Mouse (Mus musculus) forebrain, embryonic 12.5 days (tissue): ENCODE measurements around the gene Eloa. TPM values are rescaled to one million over a fixed set of nuclear protein-coding genes. Genes with fewer than 3 reads are reported as not detected.
A peak's percentile ranks its signal among the peaks of the same experiment; 100 is the strongest.

ENCODE experiments used
- ATAC-seq: fragments of 200-750 bp; cut with Nextera tagmentation; 2 replicates; pipeline ENCODE4 v1.8.0; 2017; ENCODE audit warnings: moderate TSS enrichment; ENCODE audit not compliant: low FRiP score
- H3K27ac ChIP-seq: fragments of 300-500 bp; sonication (generic); 2 replicates; pipeline ENCODE4 v1.5.1; 2016; ENCODE audit warnings: mild to moderate bottlenecking
- H3K27me3 ChIP-seq: fragments of 300-500 bp; sonication (generic); 2 replicates; pipeline ENCODE4 v1.6.1; 2016; ENCODE audit warnings: mild to moderate bottlenecking
- H3K36me3 ChIP-seq: fragments of 300-500 bp; sonication (generic); replicated peaks from 2 replicates; pipeline ENCODE4 v1.6.1; 2016; ENCODE audit warnings: mild to moderate bottlenecking
- H3K4me1 ChIP-seq: fragments of 300-500 bp; sonication (generic); 2 replicates; pipeline ENCODE4 v1.6.1; 2016
- H3K4me2 ChIP-seq: fragments of 300-500 bp; sonication (generic); 2 replicates; pipeline ENCODE4 v1.6.1; 2016; ENCODE audit warnings: mild to moderate bottlenecking, moderate library complexity
- H3K4me3 ChIP-seq: fragments of 300-500 bp; sonication (generic); replicated peaks from 2 replicates; pipeline ENCODE4 v1.5.1; 2016; ENCODE audit warnings: mild to moderate bottlenecking
- H3K9ac ChIP-seq: fragments of 300-500 bp; sonication (generic); 2 replicates; pipeline ENCODE4 v1.6.1; 2016; ENCODE audit warnings: mild to moderate bottlenecking
- H3K9me3 ChIP-seq: fragments of 300-500 bp; sonication (generic); 2 replicates; pipeline ENCODE4 v1.6.1; 2016
- WGBS: fragments of 180-500 bp; shearing (Covaris S2); methylation state at CpG from one replicate; pipeline ENCODE4 v1.1.7; 2016; 5-methylcytosine and 5-hydroxymethylcytosine counted together
- polyA plus RNA-seq: library from polyadenylated mRNA; unstranded; fragments of >200 nt; fragmentation: Nextera tagmentation; extraction: Ambion mirVana; gene quantifications from 2 replicates; pipeline ENCODE4 v1.2.1, GENCODE M21; 2016

Gene Eloa
- polyA plus RNA-seq, 1 experiment from 2014 or later = 34.2 TPM

DNA sequence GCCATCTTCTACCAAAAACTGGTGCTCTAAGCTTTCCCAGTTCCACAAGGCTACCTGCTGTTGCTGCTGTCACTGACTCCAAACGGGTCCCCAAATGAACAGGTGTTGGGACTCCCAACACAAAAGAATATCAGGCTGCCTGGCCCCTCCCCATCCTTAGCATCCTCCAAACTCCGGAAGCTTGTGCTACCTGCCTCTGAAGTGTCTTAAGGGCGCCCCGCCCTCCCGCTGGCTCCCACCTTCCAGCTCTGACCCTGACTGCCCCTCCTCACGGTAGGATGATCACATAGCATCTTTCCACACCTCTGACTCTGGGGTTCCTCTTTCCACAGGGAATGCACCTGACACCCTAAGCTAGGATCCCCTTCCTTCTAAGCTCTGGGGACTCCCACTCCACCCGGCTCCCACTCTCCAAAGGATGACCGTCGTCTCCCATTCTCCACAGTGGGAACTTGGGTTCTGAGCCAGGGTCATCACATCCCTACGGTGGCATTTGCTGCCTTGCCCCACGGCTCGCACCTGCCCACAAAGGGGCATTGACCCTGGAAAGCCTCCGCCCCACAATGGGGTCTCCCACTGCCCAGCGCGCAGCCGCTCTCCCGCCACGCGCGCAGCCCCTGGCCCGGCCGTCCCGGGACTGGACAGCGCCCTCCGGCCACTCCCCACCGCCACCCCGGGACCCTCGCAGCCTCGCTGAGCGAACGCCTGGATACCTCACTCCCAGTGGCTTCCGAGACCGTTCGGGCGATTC, 49.6 kb downstream of the Eloa start:
- Histone ChIP-seq H3K27me3 (no peaks in the 10 kb centered on the region), H3K4me3 (peak overlapping the region; percentile 99), H3K4me2 (peak overlapping the region; percentile 98), H3K27ac (peak overlapping the region; percentile 75), H3K4me1 (peaks cover 32% of the 10 kb centered on the region), H3K9ac (peak overlapping the region; percentile 94), H3K36me3 (peaks cover 68% of the 10 kb centered on the region), H3K9me3 (no peaks in the 10 kb centered on the region)
- ATAC-seq = peak; percentile 66
- 2% methylated on average over 35 of the region's 35 CpGs for WGBS

DNA sequence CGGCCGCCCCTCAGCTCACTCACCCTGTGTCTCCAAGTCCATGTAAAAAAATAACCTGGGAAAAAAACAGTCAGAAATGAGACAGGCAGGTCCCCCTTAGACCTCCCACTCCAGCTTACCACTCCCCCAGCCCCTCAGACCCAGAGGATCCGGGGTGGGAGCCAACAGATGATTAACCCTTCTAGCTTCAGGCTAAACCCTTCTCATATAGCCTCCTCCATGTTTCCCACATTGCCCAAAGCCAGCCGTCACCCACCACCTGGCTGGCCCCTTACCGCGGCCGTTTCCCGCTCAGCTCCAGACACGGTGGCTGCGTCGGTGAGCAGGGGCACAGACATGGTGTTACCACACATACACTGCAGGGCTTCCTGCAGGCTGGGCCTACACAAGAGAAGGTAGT, 51.0 kb downstream of the Eloa start:
- Histone ChIP-seq H3K4me3 (no peak overlapping the region), H3K9ac (no peak overlapping the region), H3K4me1 (peaks cover 32% of the 10 kb centered on the region), H3K27me3 (no peaks in the 10 kb centered on the region; the same call in 1 of the 2 replicates), H3K4me2 (peak overlapping the region; percentile 98; the same call in 1 of the 2 replicates), H3K9me3 (no peaks in the 10 kb centered on the region), H3K36me3 (peaks cover 67% of the 10 kb centered on the region), H3K27ac (no peak overlapping the region)
- WGBS = 92% methylated on average over 11 of the region's 11 CpGs
- no peak for ATAC-seq

DNA sequence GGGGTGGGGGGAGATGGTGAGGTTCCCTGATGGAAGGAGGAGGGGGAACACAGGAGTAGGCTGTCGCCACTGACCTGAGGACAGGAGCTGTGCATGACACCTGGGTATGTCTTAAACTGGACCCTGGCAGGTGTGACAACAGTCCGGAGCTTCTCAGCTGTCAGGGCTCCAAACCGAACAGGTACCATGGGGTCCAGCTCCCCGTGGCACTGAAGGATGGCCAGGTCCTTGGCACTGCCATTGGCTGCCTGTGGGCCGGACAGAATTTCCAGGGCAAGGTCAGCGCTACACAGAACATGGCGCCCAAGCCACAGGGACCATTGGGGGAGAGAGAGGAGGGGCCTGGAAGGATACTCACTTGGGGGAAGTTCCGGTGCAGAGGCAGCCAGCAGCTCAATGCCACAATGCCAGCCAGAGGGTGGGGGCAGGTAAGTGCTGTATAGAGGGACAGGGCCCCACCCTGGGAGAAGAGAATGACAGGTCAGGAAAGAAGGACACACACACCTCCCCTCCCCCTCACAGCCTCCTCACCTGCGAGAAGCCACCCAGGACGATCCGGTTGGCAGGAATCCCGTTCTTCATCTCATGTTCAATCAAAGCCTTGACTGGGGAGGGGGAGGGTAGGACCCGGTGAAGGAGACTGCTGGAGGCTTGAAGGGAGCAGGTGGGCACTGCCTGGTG, 52.4 kb downstream of the Eloa start:
- Histone ChIP-seq H3K27me3 (no peaks in the 10 kb centered on the region; the same call in 1 of the 2 replicates), H3K4me2 (no peak overlapping the region), H3K4me3 (no peak overlapping the region), H3K27ac (no peak overlapping the region), H3K4me1 (peaks cover 41% of the 10 kb centered on the region), H3K9me3 (no peaks in the 10 kb centered on the region), H3K36me3 (peaks cover 53% of the 10 kb centered on the region), H3K9ac (no peak overlapping the region)
- ATAC-seq = no peak
- WGBS = 93% methylated on average over 13 of the region's 13 CpGs

DNA sequence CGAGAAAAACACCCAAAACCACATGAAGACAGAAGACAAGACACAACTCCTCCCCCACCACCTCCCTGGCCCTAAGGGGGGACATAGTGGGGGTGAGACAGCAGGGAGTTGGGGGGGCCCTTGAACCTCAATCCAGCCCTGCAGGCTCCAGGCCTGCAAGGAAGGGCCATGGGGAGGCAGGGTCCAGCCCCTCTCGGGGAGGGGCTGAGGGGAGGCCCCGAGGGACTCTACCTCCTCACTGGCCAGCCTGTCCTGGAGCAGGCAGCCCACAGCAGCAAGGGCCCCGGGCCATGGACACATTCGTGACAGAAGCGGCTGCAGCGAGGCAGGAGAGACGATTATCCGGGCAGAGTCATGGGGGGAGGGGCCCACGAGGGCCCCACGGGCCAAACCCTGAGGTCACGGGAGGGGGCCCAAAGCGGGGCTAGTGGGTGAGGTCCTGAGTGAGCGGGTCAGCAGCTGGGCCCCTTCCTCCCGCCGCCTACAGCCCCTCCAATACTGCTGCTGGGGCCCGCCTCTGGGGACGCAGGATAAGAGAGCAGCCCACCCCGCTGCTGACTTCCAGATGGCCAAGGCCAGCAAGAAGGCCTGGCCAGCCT, 53.2 kb downstream of the Eloa start:
- H3K9me3 ChIP-seq = no peaks in the 10 kb centered on the region
- peaks cover 51% of the 10 kb centered on the region for H3K36me3 ChIP-seq
- peaks cover 45% of the 10 kb centered on the region for H3K4me1 ChIP-seq
- H3K27me3 ChIP-seq = no peaks in the 10 kb centered on the region; the same call in 1 of the 2 replicates
- WGBS = 78% methylated on average over 19 of the region's 19 CpGs
- no peak overlapping the region for H3K9ac ChIP-seq
- 0 out of 2 replicates have a peak overlapping the region, but pooled peaks have one; percentile 19 for H3K27ac ChIP-seq
- ATAC-seq = no peak
- no peak overlapping the region for H3K4me3 ChIP-seq
- no peak overlapping the region for H3K4me2 ChIP-seq

DNA sequence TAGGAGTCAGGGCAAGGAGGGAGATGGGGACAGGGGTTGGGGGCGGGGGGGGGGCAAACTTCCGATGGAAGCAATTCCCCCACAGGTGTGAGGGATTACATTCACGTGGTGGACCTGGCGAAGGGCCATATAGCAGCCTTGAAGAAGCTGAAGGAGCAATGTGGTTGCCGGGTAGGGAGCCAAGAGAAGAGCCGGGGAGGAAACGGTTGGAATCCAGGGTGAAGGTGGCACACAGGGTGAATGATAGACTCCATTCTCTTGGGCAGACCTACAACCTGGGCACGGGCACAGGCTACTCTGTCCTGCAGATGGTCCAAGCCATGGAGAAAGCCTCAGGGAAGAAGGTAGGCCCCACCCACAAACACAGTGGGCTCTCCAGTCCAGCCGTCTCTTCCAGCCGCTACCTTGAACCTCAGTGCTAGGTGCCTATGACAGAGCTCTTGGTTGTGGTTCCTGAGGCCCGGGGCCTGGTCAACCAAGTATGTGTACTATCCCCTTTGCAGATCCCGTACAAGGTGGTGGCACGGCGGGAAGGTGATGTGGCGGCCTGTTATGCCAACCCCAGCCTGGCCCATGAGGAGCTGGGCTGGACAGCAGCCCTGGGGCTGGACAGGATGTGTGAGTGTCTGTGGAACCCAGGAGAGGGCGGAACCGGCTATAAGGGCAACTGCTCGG, 54.3 kb downstream of the Eloa start:
- H3K27ac ChIP-seq = no peak overlapping the region
- no peaks in the 10 kb centered on the region for H3K9me3 ChIP-seq
- H3K4me1 ChIP-seq = peaks cover 47% of the 10 kb centered on the region
- ATAC-seq = no peak
- no peak overlapping the region for H3K4me2 ChIP-seq
- H3K36me3 ChIP-seq = peaks cover 51% of the 10 kb centered on the region
- no peak overlapping the region for H3K9ac ChIP-seq
- WGBS = 91% methylated on average over 18 of the region's 18 CpGs
- H3K27me3 ChIP-seq = no peaks in the 10 kb centered on the region; the same call in 1 of the 2 replicates
- H3K4me3 ChIP-seq = no peak overlapping the region

DNA sequence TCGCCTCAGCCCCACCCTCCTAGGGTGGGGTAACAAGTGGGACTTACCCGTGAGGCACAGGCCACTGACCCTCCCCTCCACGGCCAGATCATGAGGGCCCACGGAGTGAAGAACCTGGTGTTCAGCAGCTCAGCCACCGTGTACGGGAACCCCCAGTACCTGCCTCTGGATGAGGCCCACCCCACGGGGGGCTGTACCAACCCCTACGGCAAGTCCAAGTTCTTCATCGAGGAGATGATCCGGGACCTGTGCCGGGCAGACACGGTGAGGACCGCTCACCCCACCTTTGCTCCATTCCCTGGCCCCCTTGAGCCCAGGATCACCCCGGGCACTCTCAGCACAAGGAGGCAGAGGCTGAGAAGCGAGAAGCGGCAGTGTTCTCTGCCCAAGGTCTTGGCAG, 55.3 kb downstream of the Eloa start:
- H3K27ac ChIP-seq = no peak overlapping the region
- no peak overlapping the region; the same call in 1 of the 2 replicates for H3K4me3 ChIP-seq
- WGBS = 93% methylated on average over 16 of the region's 16 CpGs
- no peak overlapping the region for H3K9ac ChIP-seq
- H3K36me3 ChIP-seq = peaks cover 54% of the 10 kb centered on the region
- no peak for ATAC-seq
- H3K9me3 ChIP-seq = no peaks in the 10 kb centered on the region
- peaks cover 40% of the 10 kb centered on the region for H3K4me1 ChIP-seq
- H3K27me3 ChIP-seq = no peaks in the 10 kb centered on the region; the same call in 1 of the 2 replicates
- no peak overlapping the region for H3K4me2 ChIP-seq

DNA sequence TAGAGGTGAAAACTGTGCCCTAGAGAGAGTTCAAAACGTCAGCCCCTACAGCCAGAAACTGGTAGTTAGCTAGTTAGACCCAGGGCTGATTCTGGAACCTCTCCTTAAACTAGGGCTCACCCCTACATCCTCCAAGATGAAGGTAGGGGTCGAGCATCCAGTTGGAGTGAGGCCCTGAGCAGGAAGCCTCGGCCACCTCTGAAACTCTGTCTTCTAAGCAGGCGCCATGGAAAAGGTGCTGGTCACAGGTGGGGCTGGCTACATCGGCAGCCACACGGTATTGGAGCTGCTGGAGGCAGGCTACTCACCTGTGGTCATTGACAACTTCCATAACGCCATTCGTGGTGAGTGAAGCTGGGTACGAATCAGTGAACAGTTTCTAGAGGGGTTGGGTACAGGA, 56.5 kb downstream of the Eloa start:
- H3K4me3 ChIP-seq = no peak overlapping the region
- no peak overlapping the region for H3K27ac ChIP-seq
- peaks cover 47% of the 10 kb centered on the region for H3K36me3 ChIP-seq
- ATAC-seq = no peak
- 85% methylated on average over 9 of the region's 9 CpGs for WGBS
- H3K27me3 ChIP-seq = no peaks in the 10 kb centered on the region; the same call in 1 of the 2 replicates
- no peak overlapping the region for H3K9ac ChIP-seq
- peaks cover 29% of the 10 kb centered on the region for H3K4me1 ChIP-seq
- H3K9me3 ChIP-seq = no peaks in the 10 kb centered on the region
- H3K4me2 ChIP-seq = peak overlapping the region; percentile 94; the same call in 1 of the 2 replicates

DNA sequence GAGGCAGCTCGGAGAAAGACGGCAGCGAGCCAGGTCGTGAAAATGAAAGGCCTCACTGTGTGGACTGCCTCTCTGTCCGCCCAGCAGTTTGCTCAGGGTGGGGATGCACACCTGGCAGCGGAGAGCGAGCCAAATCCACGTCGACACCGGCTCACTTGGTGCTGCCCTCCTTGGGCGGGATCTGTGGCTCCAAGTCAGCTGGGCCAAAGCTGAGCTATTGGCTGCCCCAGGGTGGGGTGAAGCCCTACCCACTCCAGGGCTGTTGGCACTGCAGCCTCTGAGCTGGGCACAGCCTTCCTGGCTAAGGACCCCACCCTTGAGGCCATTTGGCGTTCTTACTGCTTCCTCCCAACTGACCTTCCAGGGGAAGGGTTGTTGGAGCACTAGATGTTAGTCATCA, 57.1 kb downstream of the Eloa start:
- H3K9me3 ChIP-seq = no peaks in the 10 kb centered on the region
- H3K27ac ChIP-seq = no peak overlapping the region
- peak overlapping the region; percentile 86 for H3K9ac ChIP-seq
- H3K27me3 ChIP-seq = no peaks in the 10 kb centered on the region; the same call in 1 of the 2 replicates
- ATAC-seq = no peak
- H3K4me3 ChIP-seq = peak overlapping the region; percentile 72
- H3K4me2 ChIP-seq = peak overlapping the region; percentile 94
- 6% methylated on average over 12 of the region's 12 CpGs for WGBS
- H3K4me1 ChIP-seq = peaks cover 26% of the 10 kb centered on the region
- peaks cover 47% of the 10 kb centered on the region for H3K36me3 ChIP-seq

DNA sequence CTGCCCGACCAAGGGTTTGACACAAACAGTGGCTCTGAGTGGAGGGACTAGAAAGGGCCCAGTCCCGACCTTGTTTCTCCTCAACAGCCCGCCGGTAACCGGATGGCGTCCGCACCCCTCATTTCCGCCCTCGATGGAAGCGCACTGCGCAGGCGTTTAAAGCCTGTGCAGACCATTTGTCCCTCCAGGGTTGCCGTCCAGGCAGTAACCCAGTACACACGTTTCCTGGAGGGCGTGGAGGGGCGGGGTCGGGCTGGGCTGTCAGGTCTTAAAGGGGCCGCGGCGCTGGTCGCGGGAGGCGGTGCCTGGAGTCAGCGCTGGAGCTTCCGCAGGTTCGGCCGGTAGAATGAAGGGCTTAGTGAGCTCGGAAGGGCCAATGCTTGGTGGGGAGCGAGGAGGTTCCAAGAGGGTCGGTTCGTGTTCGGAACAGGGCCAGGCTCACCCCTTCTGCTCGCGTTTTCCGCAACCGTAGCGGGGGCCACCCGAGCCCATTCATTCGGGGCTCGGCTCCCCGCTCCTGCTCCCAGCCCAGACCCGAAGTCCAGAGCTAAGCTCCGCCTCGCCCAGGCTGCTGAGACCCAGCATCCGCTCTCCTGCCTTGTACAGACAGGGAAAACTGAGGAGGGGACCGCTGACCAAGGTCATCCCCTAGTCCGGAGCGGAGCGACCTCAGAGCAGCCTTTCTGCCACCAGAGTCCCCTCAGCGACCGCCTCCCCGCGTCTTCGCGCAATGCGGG, 57.9 kb downstream of the Eloa start, which contains the start of gene Gale:
Gene Gale (plus strand): TSS at position 271 of the 737 bp plus-strand sequence.
- peak within 1 kb of the TSS; percentile 89 for H3K27ac ChIP-seq
- H3K9ac ChIP-seq = peak within 1 kb of the TSS; percentile 86
- peaks cover 42% of the 10 kb centered on the region for H3K36me3 ChIP-seq
- no peaks in the 10 kb centered on the region for H3K9me3 ChIP-seq
- H3K4me3 ChIP-seq = peak within 1 kb of the TSS; percentile 72
- H3K27me3 ChIP-seq = no peaks in the 10 kb centered on the region; the same call in 1 of the 2 replicates
- peak; percentile 95 for ATAC-seq
- peaks cover 25% of the 10 kb centered on the region for H3K4me1 ChIP-seq
- WGBS = under 1% methylated on average over 56 of the region's 56 CpGs
- peak within 1 kb of the TSS; percentile 94 for H3K4me2 ChIP-seq

DNA sequence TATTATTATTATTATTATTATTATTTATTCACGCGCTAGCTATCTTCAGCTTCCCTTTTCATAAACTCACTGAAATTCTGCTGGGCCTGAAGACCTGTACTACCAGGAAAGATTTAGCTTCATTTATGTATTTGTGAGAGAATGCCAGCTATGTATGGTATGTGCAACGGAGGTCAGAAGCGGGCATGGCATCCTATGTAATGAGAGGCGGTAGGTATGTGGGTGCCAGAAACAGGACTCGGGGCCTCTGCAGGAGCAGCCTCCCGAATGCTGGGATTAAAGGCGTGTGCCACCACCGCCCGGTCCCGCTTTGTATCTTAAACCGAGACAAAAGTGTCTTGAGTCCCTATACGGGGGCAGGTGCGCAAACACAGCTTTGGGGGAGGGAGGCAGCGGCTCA, 58.6 kb downstream of the Eloa start:
- Histone ChIP-seq H3K4me1 (peaks cover 20% of the 10 kb centered on the region), H3K36me3 (peaks cover 40% of the 10 kb centered on the region), H3K9me3 (no peaks in the 10 kb centered on the region), H3K4me2 (peak overlapping the region; percentile 94), H3K4me3 (peak overlapping the region; percentile 72), H3K27ac (peak overlapping the region; percentile 89), H3K27me3 (no peaks in the 10 kb centered on the region; the same call in 1 of the 2 replicates), H3K9ac (peak overlapping the region; percentile 86)
- peak; percentile 5; the same call in 1 of the 2 replicates for ATAC-seq
- 7% methylated on average over 15 of the region's 15 CpGs for WGBS

DNA sequence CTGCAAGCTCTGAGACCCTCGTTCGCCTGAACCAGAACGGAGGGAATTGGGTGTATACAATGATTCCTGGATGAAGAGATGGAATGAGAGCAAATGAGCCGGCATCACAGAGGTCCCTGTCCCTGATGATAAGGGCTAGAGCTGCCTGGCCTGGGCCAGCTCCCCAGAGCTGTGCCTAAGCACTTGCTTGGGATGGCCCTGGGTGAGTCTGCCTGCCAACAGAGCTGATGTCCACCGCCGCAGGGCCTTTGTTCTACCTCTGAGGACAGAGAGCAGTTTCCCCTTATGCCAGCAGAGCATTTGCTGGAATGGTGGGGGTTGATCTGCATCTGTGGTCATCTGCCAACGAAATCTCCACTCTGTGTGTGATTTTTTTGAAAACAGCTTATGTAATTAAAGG, 59.4 kb downstream of the Eloa start:
- Histone ChIP-seq H3K4me3 (no peak overlapping the region), H3K9ac (no peak overlapping the region), H3K4me2 (peak overlapping the region; percentile 94; the same call in 1 of the 2 replicates), H3K4me1 (peaks cover 20% of the 10 kb centered on the region), H3K9me3 (no peaks in the 10 kb centered on the region), H3K36me3 (peaks cover 32% of the 10 kb centered on the region), H3K27me3 (no peaks in the 10 kb centered on the region; the same call in 1 of the 2 replicates), H3K27ac (no peak overlapping the region)
- ATAC-seq = no peak
- 87% methylated on average over 7 of the region's 7 CpGs for WGBS
